Mouse (Mus musculus) spleen, adult 2 months (tissue): ENCODE data around the gene Gm11037.

Source experiments
- CTCF ChIP-seq: fragments of 200-500 bp; IDR thresholded peaks from 2 replicates; pipeline ENCODE4 v1.5.1; 2011; ENCODE audit warnings: mild to moderate bottlenecking, inconsistent platforms; ENCODE audit not compliant: insufficient read depth, insufficient read length, insufficient replicate concordance; ENCODE audit errors: extremely low read depth
- POLR2A ChIP-seq: fragments of 200-500 bp; IDR thresholded peaks from 2 replicates; pipeline ENCODE4 v1.6.1; 2011; ENCODE audit warnings: low read depth, low read length, inconsistent platforms

GRCm38 (mm10) chr2:131145536-131145935 lies 12.2 kb downstream of the Gm11037 start:
- no peak for TF ChIP-seq POLR2A
- TF ChIP-seq CTCF, result no peak
